ENCODE assay signal across 10 mouse cellular contexts in the genomic region with DNA sequence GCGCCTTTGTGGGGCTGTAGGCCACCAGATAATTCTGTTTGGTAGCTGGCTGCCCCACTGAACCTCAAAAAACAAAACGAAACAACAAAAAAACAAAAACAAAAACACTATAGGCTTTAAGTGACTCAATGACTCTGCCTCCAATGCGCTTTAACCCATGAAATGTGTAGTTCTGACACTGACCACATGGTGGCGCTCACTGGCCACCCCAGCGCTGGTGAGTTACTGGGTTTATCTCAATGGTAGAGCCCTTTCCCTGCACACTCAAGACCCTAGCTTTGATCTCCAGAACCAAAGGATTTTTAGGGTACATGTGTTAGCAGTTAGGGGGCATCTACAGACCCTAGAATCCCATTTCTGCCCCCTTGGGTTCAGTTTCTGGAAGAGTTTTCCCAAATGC. TPM values are rescaled to one million over a fixed set of nuclear protein-coding genes. Genes with fewer than 3 reads are reported as not detected.
DNase-seq lines count a peak whose midpoint lies in the region; ATAC-seq and TF ChIP-seq lines count a peak whose summit lies in the region.
"Had no signal": no experiment of that assay in that cellular context is flagged by ENCODE, and none has a peak within 500 bp of the region (broad histone marks: within the 10 kb centered on the region; RNA-seq: fewer than 3 reads in every experiment).

No protein-coding gene starts in this region.

- peak; percentile 96 for TF ChIP-seq CTCF in cerebellum, adult 2 months (IDR thresholded peaks at IDR 0.05; ENCODE audit: borderline replicate concordance, insufficient read depth, low read depth, low read length)

- no peak overlapping the region for H3K27ac ChIP-seq in cerebellum, adult 2 months (ENCODE audit: insufficient read depth, low read length)

- WGBS in cerebellum, adult 2 months: 19% methylated on average over 5 of the region's 5 CpGs

- peak; percentile 58; the same call in 1 of the 2 replicates for ATAC-seq in granulocyte monocyte progenitor cell, adult 5-6 weeks (replicated peaks; ENCODE audit: poor library complexity, severe bottlenecking)

- DNase-seq in gastrocnemius, adult 18-20 months (ENCODE audit: low spot score): peak; percentile 4
- DNase-seq in gastrocnemius, postnatal 14 days: no peak
- DNase-seq in ovary, postnatal 14 days (ENCODE audit: low spot score): peak; percentile 9
- no peak for DNase-seq in ovary, postnatal 36 days (ENCODE audit: low spot score)
- peak; percentile 55 to 72 for DNase-seq in cerebellum, adult 2 months
- DNase-seq in retina, postnatal 7 days (ENCODE audit: low read depth, low spot score): peak; percentile 36
- DNase-seq in urinary bladder, adult 2 months (ENCODE audit: low spot score): no peak

- no peaks in the 10 kb centered on the region for H3K4me1 ChIP-seq in cerebellum, adult 2 months (ENCODE audit: control insufficient read depth, insufficient read depth, low read length)

- no peaks in the 10 kb centered on the region for H3K27me3 ChIP-seq in cerebellum, adult 2 months (ENCODE audit: control insufficient read depth, insufficient read depth, low read length)

- intact Hi-C loops in gastrocnemius, postnatal 14 days (cut with DNase I; ENCODE audit: low total_unique reads): no loop called here

- TF ChIP-seq POLR2A in cerebellum, adult 2 months (IDR thresholded peaks at IDR 0.05; ENCODE audit: borderline replicate concordance, insufficient read depth, low read length): no peak

- no peak overlapping the region for H3K4me3 ChIP-seq in cerebellum, adult 2 months (replicated peaks; ENCODE audit: insufficient read depth, low read depth, low read length)
- H3K4me3 ChIP-seq: megakaryocyte, embryonic 14.5 days had no signal

RNA-seq across cellular contexts. Expression of a gene that starts 39.6 kb away (rescaled TPM):
- total RNA-seq in gastrocnemius, adult 18-20 months (2021): not detected
- not detected for total RNA-seq in gastrocnemius, postnatal 14 days (2021)
- polyA plus RNA-seq in cerebellum, adult 2 months (2012; rRNA removed): not detected in 2 replicates
- not detected in 2 replicates for total RNA-seq in granulocyte monocyte progenitor cell, adult 5-6 weeks (2014; fragmentation: Nextera tagmentation)
- not detected in 2 replicates for total RNA-seq in granulocyte monocyte progenitor cell, adult 5-6 weeks (2017)
- not detected in 2 replicates for polyA plus RNA-seq in urinary bladder, adult 2 months (2012; rRNA removed)
- total RNA-seq: heart, postnatal 14 days had no signal

RNA-seq across cellular contexts. Expression of a gene that starts 46.7 kb away (rescaled TPM):
- under 1 TPM; 0.12 to 0.16 TPM for total RNA-seq in gastrocnemius, adult 18-20 months (2021)
- not detected for total RNA-seq in gastrocnemius, postnatal 14 days (2021)
- polyA plus RNA-seq in cerebellum, adult 2 months (2012; rRNA removed): 1.6 and 1.9 TPM in 2 replicates
- 11.6 and 14.6 TPM in 2 replicates for total RNA-seq in granulocyte monocyte progenitor cell, adult 5-6 weeks (2014; fragmentation: Nextera tagmentation)
- total RNA-seq in granulocyte monocyte progenitor cell, adult 5-6 weeks (2017): 10.4 and 14.3 TPM in 2 replicates
- 5.3 and 5.7 TPM in 2 replicates for polyA plus RNA-seq in urinary bladder, adult 2 months (2012; rRNA removed)

RNA-seq across cellular contexts. Expression of a gene that starts 55.9 kb away (rescaled TPM):
- not detected for total RNA-seq in gastrocnemius, adult 18-20 months (2021)
- under 1 TPM in 1 of 2 experiments, not detected in 1; 0.06 TPM for total RNA-seq in gastrocnemius, postnatal 14 days (2021)
- polyA plus RNA-seq in cerebellum, adult 2 months (2012; rRNA removed): 277 and 287 TPM in 2 replicates
- not detected in 2 replicates for total RNA-seq in granulocyte monocyte progenitor cell, adult 5-6 weeks (2014; fragmentation: Nextera tagmentation)
- total RNA-seq in granulocyte monocyte progenitor cell, adult 5-6 weeks (2017): 0.22 TPM in 1 of 2 replicates, not detected in the other
- polyA plus RNA-seq in urinary bladder, adult 2 months (2012; rRNA removed): 0.01 and 0.03 TPM in 2 replicates
- total RNA-seq: heart, postnatal 14 days had no signal

Comparison
In these comparisons a context has a peak if more than half of its experiments do, and no peak if none do; other contexts are left out.
1. DNase-seq: peak in gastrocnemius, adult 18-20 months (single experiment), ovary, postnatal 14 days (single experiment), cerebellum, adult 2 months (2 of 2) and retina, postnatal 7 days (single experiment); none in gastrocnemius, postnatal 14 days (single experiment), ovary, postnatal 36 days (single experiment) and urinary bladder, adult 2 months (single experiment).
2. RNA of a gene that starts 46.7 kb away (total RNA-seq): 10.4 to 14.6 TPM in granulocyte monocyte progenitor cell, adult 5-6 weeks; 0.12 to 0.16 TPM in gastrocnemius, adult 18-20 months and not detected in gastrocnemius, postnatal 14 days; every median in the first group is over 4 times any median in the second.